Comparison of ENCODE assay signal across 34 mouse cellular contexts in the genomic region with DNA sequence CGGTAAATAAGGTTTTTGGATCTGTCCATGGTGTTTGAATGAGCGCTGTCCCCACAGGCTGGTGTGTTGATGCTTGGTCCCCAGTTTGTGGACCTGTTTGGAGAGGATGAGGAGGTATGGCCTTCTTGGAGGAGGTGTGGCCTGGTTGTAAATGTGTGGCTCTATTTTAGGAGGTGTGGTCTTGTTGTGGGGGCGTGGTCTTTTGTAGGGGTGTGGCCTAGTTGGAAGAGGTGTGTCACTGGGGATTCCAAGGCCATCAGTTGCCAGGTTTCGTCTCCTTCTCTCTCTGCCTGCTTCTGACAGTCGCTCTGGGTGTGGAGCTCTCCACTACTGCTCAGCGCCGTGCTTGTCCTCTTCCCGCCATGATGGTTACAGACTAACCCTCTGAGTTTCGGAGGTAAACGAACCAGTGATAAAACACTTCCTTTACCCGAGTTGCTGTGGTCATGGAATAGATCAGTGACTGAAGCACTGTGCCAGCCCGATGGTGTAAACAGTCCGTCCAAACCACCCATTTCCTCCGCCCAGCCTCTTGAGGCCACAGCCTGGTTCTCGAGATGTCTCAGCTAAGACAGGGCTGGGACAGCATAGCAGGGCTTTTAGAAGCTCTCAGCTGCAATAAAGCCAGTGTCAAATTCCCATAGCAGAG. TPM values are rescaled to one million over a fixed set of nuclear protein-coding genes. Genes with fewer than 3 reads are reported as not detected.
DNase-seq lines count a peak whose midpoint lies in the region; ATAC-seq lines count a peak whose summit lies in the region.
"Had no signal": no experiment of that assay in that cellular context is flagged by ENCODE, and none has a peak within 500 bp of the region (broad histone marks: within the 10 kb centered on the region; RNA-seq: fewer than 3 reads in every experiment).

No protein-coding gene starts in this region.

- no peak for ATAC-seq in CD4-positive, CD25-positive, alpha-beta regulatory T cell, adult 4 months
- ATAC-seq in megakaryocyte, adult 5-6 weeks (ENCODE audit: poor library complexity, severe bottlenecking), result peak; percentile 23
- no peak for ATAC-seq in granulocyte monocyte progenitor cell, adult 5-6 weeks (replicated peaks; ENCODE audit: poor library complexity, severe bottlenecking)
- ATAC-seq in heart, embryonic 12.5 days (ENCODE audit: insufficient number of reproducible peaks, low FRiP score), result no peak
- ATAC-seq: forebrain, embryonic 16.5 days; hindbrain, embryonic 16.5 days; intestine, embryonic 16.5 days; midbrain, embryonic 16.5 days; Patski had no signal

- H3K4me2 ChIP-seq in heart, embryonic 12.5 days, result no peak overlapping the region
- H3K4me2 ChIP-seq: embryonic facial prominence, embryonic 13.5 days; limb, embryonic 15.5 days; liver, embryonic 15.5 days; lung, embryonic 15.5 days; midbrain, embryonic 11.5 days; neural tube, embryonic 13.5 days; stomach, embryonic 15.5 days had no signal

- no peak overlapping the region for H3K9ac ChIP-seq in heart, embryonic 12.5 days
- H3K9ac ChIP-seq: embryonic facial prominence, embryonic 13.5 days; limb, embryonic 15.5 days; liver, embryonic 15.5 days; lung, embryonic 15.5 days; neural tube, embryonic 13.5 days; stomach, embryonic 15.5 days had no signal

- H3K4me3 ChIP-seq in heart, embryonic 12.5 days, result no peak overlapping the region
- H3K4me3 ChIP-seq: embryonic facial prominence, embryonic 13.5 days; gastrocnemius, adult 2 months; limb, embryonic 10.5 days; limb, embryonic 15.5 days; liver, embryonic 15.5 days; lung, embryonic 15.5 days; myocyte; neural tube, embryonic 13.5 days; stomach, embryonic 15.5 days had no signal

- WGBS in heart, embryonic 12.5 days, result 73% methylated on average over 15 of the region's 15 CpGs

- H3K27ac ChIP-seq in heart, embryonic 12.5 days (ENCODE audit: poor library complexity, severe bottlenecking), result no peak overlapping the region
- H3K27ac ChIP-seq: embryonic facial prominence, embryonic 13.5 days; gastrocnemius, adult 2 months; kidney, postnatal 0 days; limb, embryonic 10.5 days; limb, embryonic 15.5 days; liver, embryonic 15.5 days; lung, embryonic 15.5 days; macrophage; neural tube, embryonic 13.5 days; stomach, embryonic 15.5 days had no signal

- peak; percentile 54 for DNase-seq in CD4-positive, CD25-positive, alpha-beta regulatory T cell, adult 2 months (ENCODE audit: low read depth, low spot score)
- DNase-seq in 416B (ENCODE audit: low read depth), result peak; percentile 64
- peak; percentile 41 for DNase-seq in T-cell, adult 2 months (ENCODE audit: low spot score)
- DNase-seq in adrenal gland, postnatal 36 days, result no peak
- DNase-seq: adrenal gland, postnatal 10 days; cerebellum, adult 11 months; cerebellum, adult 9-10 months; cerebellum, postnatal 36 days; embryo, embryonic 11 days; gastrocnemius, adult 2 months; heart, postnatal 14 days; kidney, adult 8-10 months; kidney, postnatal 4 days; right cerebral cortex, postnatal 25 days had no signal

- H3K27me3 ChIP-seq in heart, embryonic 12.5 days (replicated peaks), result 0 out of 2 replicates have a peak, but pooled peaks cover 16% of the 10 kb centered on the region
- H3K27me3 ChIP-seq: lung, embryonic 15.5 days; stomach, embryonic 15.5 days had no signal

- 0 out of 2 replicates have a peak, but pooled peaks cover 3% of the 10 kb centered on the region for H3K4me1 ChIP-seq in heart, embryonic 12.5 days (replicated peaks)
- H3K4me1 ChIP-seq: stomach, embryonic 15.5 days had no signal

- no peaks in the 10 kb centered on the region for H3K36me3 ChIP-seq in heart, embryonic 12.5 days
- H3K36me3 ChIP-seq: embryonic facial prominence, embryonic 13.5 days; limb, embryonic 10.5 days; limb, embryonic 15.5 days; lung, embryonic 15.5 days; neural tube, embryonic 13.5 days; stomach, embryonic 15.5 days had no signal

- H3K9me3 ChIP-seq in heart, embryonic 12.5 days (replicated peaks), result 0 out of 2 replicates have a peak, but pooled peaks cover 3% of the 10 kb centered on the region
- H3K9me3 ChIP-seq: embryonic facial prominence, embryonic 13.5 days; limb, embryonic 10.5 days; limb, embryonic 15.5 days; liver, embryonic 15.5 days; lung, embryonic 15.5 days; neural tube, embryonic 13.5 days; stomach, embryonic 15.5 days had no signal

RNA-seq across cellular contexts. Expression of a gene that starts 5.2 kb away (rescaled TPM):
- polyA plus RNA-seq in CD4-positive, CD25-positive, alpha-beta regulatory T cell, adult 4 months (2017; shearing (Covaris generic)), result 10 to 100 TPM; 53.2 to 76.8 TPM
- total RNA-seq in megakaryocyte, adult 5-6 weeks (2015), result 22.8 and 23.9 TPM in 2 replicates
- total RNA-seq in megakaryocyte, adult 5-6 weeks (2017), result 28.1 and 29.3 TPM in 2 replicates
- total RNA-seq in granulocyte monocyte progenitor cell, adult 5-6 weeks (2014; fragmentation: Nextera tagmentation), result 7.8 and 10.5 TPM in 2 replicates
- total RNA-seq in granulocyte monocyte progenitor cell, adult 5-6 weeks (2017), result 7.0 and 9.2 TPM in 2 replicates
- 0.42 and 0.52 TPM in 2 replicates for polyA plus RNA-seq in heart, embryonic 12.5 days (2016; fragmentation: Nextera tagmentation; extraction: Ambion mirVana)
- 1 to 10 TPM; 1.1 to 1.2 TPM for total RNA-seq in adrenal gland, postnatal 36 days (2021)
- polyA plus RNA-seq: myocyte had no signal

RNA-seq across cellular contexts. Expression of a gene that starts 8.9 kb away (rescaled TPM):
- 10 to 100 TPM; 41.9 to 63.2 TPM for polyA plus RNA-seq in CD4-positive, CD25-positive, alpha-beta regulatory T cell, adult 4 months (2017; shearing (Covaris generic))
- total RNA-seq in megakaryocyte, adult 5-6 weeks (2015), result 55.8 and 62.8 TPM in 2 replicates
- total RNA-seq in megakaryocyte, adult 5-6 weeks (2017), result 72.4 and 76.3 TPM in 2 replicates
- total RNA-seq in granulocyte monocyte progenitor cell, adult 5-6 weeks (2014; fragmentation: Nextera tagmentation), result 124 and 140 TPM in 2 replicates
- total RNA-seq in granulocyte monocyte progenitor cell, adult 5-6 weeks (2017), result 83.1 and 128 TPM in 2 replicates
- 54.9 and 60.2 TPM in 2 replicates for polyA plus RNA-seq in heart, embryonic 12.5 days (2016; fragmentation: Nextera tagmentation; extraction: Ambion mirVana)
- 100 to 1,000 TPM; 123 to 125 TPM for total RNA-seq in adrenal gland, postnatal 36 days (2021)

RNA-seq across cellular contexts. Expression of a gene that starts 18.9 kb away (rescaled TPM):
- polyA plus RNA-seq in CD4-positive, CD25-positive, alpha-beta regulatory T cell, adult 4 months (2017; shearing (Covaris generic)), result 10 to 100 TPM; 28.5 to 31.9 TPM
- 34.3 and 35.9 TPM in 2 replicates for total RNA-seq in megakaryocyte, adult 5-6 weeks (2015)
- 31.5 and 42.4 TPM in 2 replicates for total RNA-seq in megakaryocyte, adult 5-6 weeks (2017)
- 30.0 and 31.7 TPM in 2 replicates for total RNA-seq in granulocyte monocyte progenitor cell, adult 5-6 weeks (2014; fragmentation: Nextera tagmentation)
- 23.8 and 34.6 TPM in 2 replicates for total RNA-seq in granulocyte monocyte progenitor cell, adult 5-6 weeks (2017)
- polyA plus RNA-seq in heart, embryonic 12.5 days (2016; fragmentation: Nextera tagmentation; extraction: Ambion mirVana), result 1.9 and 2.3 TPM in 2 replicates
- total RNA-seq in adrenal gland, postnatal 36 days (2021), result 1 to 10 TPM; 1.0 to 1.3 TPM
- polyA plus RNA-seq: myocyte, Patski had no signal

RNA-seq across cellular contexts. Expression of a gene that starts 22.6 kb away (rescaled TPM):
- polyA plus RNA-seq in CD4-positive, CD25-positive, alpha-beta regulatory T cell, adult 4 months (2017; shearing (Covaris generic)), result 1 to 10 TPM in 1 of 2 experiments, under 1 TPM in 1; 0.53 to 1.1 TPM
- not detected in 2 replicates for total RNA-seq in megakaryocyte, adult 5-6 weeks (2015)
- total RNA-seq in megakaryocyte, adult 5-6 weeks (2017), result 0.24 TPM in 1 of 2 replicates, not detected in the other
- not detected in 2 replicates for total RNA-seq in granulocyte monocyte progenitor cell, adult 5-6 weeks (2014; fragmentation: Nextera tagmentation)
- total RNA-seq in granulocyte monocyte progenitor cell, adult 5-6 weeks (2017), result not detected in 2 replicates
- 0.19 and 0.28 TPM in 2 replicates for polyA plus RNA-seq in heart, embryonic 12.5 days (2016; fragmentation: Nextera tagmentation; extraction: Ambion mirVana)
- 1 to 10 TPM in 1 of 2 experiments, under 1 TPM in 1; 0.20 to 1.2 TPM for total RNA-seq in adrenal gland, postnatal 36 days (2021)
- polyA plus RNA-seq: liver, embryonic 15.5 days had no signal

RNA-seq across cellular contexts. Expression of a gene that starts 39.9 kb away (rescaled TPM):
- 10 to 100 TPM; 28.5 to 42.5 TPM for polyA plus RNA-seq in CD4-positive, CD25-positive, alpha-beta regulatory T cell, adult 4 months (2017; shearing (Covaris generic))
- 4.9 and 7.8 TPM in 2 replicates for total RNA-seq in megakaryocyte, adult 5-6 weeks (2015)
- total RNA-seq in megakaryocyte, adult 5-6 weeks (2017), result 7.1 and 8.1 TPM in 2 replicates
- total RNA-seq in granulocyte monocyte progenitor cell, adult 5-6 weeks (2014; fragmentation: Nextera tagmentation), result 17.0 and 25.7 TPM in 2 replicates
- total RNA-seq in granulocyte monocyte progenitor cell, adult 5-6 weeks (2017), result 4.9 and 6.4 TPM in 2 replicates
- 58.4 and 66.2 TPM in 2 replicates for polyA plus RNA-seq in heart, embryonic 12.5 days (2016; fragmentation: Nextera tagmentation; extraction: Ambion mirVana)
- 10 to 100 TPM; 79.2 to 84.2 TPM for total RNA-seq in adrenal gland, postnatal 36 days (2021)

Comparison
In these comparisons a context has a peak if more than half of its experiments do, and no peak if none do; other contexts are left out.
1. DNase-seq: peak in CD4-positive, CD25-positive, alpha-beta regulatory T cell, adult 2 months (single experiment), 416B (single experiment) and T-cell, adult 2 months (single experiment); none in adrenal gland, postnatal 36 days (0 of 2).
2. RNA of a gene that starts 18.9 kb away (total RNA-seq): 23.8 to 34.6 TPM in granulocyte monocyte progenitor cell, adult 5-6 weeks and 31.5 to 42.4 TPM in megakaryocyte, adult 5-6 weeks; 1.0 to 1.3 TPM in adrenal gland, postnatal 36 days; every median in the first group is over 10 times any median in the second.